Mouse (Mus musculus): ENCODE data around the gene Hydin.

GRCm38 (mm10) chr8:110382751-110383150 is 116.0 kb downstream of the Hydin start:
- no peak for TF ChIP-seq CTCF (IDR thresholded peaks at IDR 0.05; ENCODE audit: low read depth, low read length)
- no peak for TF ChIP-seq GATA2 (IDR thresholded peaks at IDR 0.05; ENCODE audit: borderline replicate concordance, low read depth, low read length)
- TF ChIP-seq GATA1 (IDR thresholded peaks at IDR 0.05; ENCODE audit: borderline replicate concordance, low read length): no peak
- TF ChIP-seq POLR2AphosphoS5 (IDR thresholded peaks at IDR 0.05; ENCODE audit: insufficient replicate concordance, low read depth, low read length): no peak
